Mouse (Mus musculus) G1E (cell line): Measurements from ENCODE around the gene Chic2. TPM values are rescaled to one million over a fixed set of nuclear protein-coding genes. Genes with fewer than 3 reads are reported as not detected.

Experiments used
- ATAC-seq: 2 replicates; pipeline ENCODE4 v1.8.0; 2016; ENCODE audit warnings: mild to moderate bottlenecking; ENCODE audit not compliant: insufficient number of reproducible peaks, poor library complexity, low FRiP score, severe bottlenecking; ENCODE audit errors: extremely low read depth
- DNase-seq: peaks from one replicate; pipeline ENCODE4 v3.0.0; 2012; ENCODE audit warnings: low spot score
- H3K27me3 ChIP-seq: 2 replicates; pipeline ENCODE4 v1.6.1; 2012; ENCODE audit warnings: mild to moderate bottlenecking, low read length, inconsistent platforms; ENCODE audit not compliant: insufficient read depth
- H3K36me3 ChIP-seq: replicated peaks from 2 replicates; pipeline ENCODE3; 2012; ENCODE audit warnings: mild to moderate bottlenecking, inconsistent platforms
- H3K4me1 ChIP-seq: 2 replicates; pipeline ENCODE4 v1.6.1; 2012; ENCODE audit warnings: low read depth, low read length, inconsistent platforms, mixed read lengths; ENCODE audit not compliant: insufficient read depth
- H3K4me3 ChIP-seq: 2 replicates; pipeline ENCODE4 v1.5.1; 2012; ENCODE audit warnings: low read depth, mild to moderate bottlenecking, inconsistent platforms, low read length, moderate library complexity, mixed read lengths
- H3K9me3 ChIP-seq: replicated peaks from 2 replicates; pipeline ENCODE4 v1.6.1; 2012; ENCODE audit warnings: inconsistent platforms
- CTCF ChIP-seq: IDR thresholded peaks from 2 replicates; pipeline ENCODE4 v1.5.1; 2012; ENCODE audit warnings: low read depth, low read length, inconsistent platforms, mixed read lengths
- GATA1 ChIP-seq: IDR thresholded peaks from 2 replicates; pipeline ENCODE4 v1.6.1; 2012; ENCODE audit warnings: borderline replicate concordance, low read length, inconsistent platforms, mixed read lengths
- GATA2 ChIP-seq: IDR thresholded peaks from 2 replicates; pipeline ENCODE4 v1.6.1; 2012; ENCODE audit warnings: low read depth, low read length, inconsistent platforms, borderline replicate concordance
- POLR2AphosphoS5 ChIP-seq: IDR thresholded peaks from 2 replicates; pipeline ENCODE4 v1.6.1; 2012; ENCODE audit warnings: low read depth, low read length, inconsistent platforms; ENCODE audit not compliant: insufficient replicate concordance
- TAL1 ChIP-seq: conservative IDR thresholded peaks from 2 replicates; pipeline ENCODE4 v1.6.1; 2012; ENCODE audit warnings: low read depth, low read length, inconsistent platforms, mixed read lengths
- polyA plus RNA-seq: library from polyadenylated mRNA; stranded (reverse); fragments of >175 nt; gene quantifications from 2 replicates; pipeline ENCODE4 v1.2.3, GENCODE M21; 2012
- total RNA-seq, 2 experiments: library from RNA; stranded (forward) in 1 of 2; stranded (reverse) in 1 of 2; fragments of 200-1000 nt in 1 of 2; fragments of >200 nt in 1 of 2; fragmentation: Nextera tagmentation in 1 of 2; gene quantifications; 2 replicates each; pipeline ENCODE4 v1.2.3; 2014 to 2017

Gene Chic2
- total and polyA plus RNA-seq, 3 experiments: 32.0 to 69.3 (median 57.4) TPM

- ATAC-seq: no peak
These were observed 96.1 kb downstream of the Chic2 start for GRCm38 (mm10) chr5:74948482-74948881.

More at GRCm38 (mm10) chr5:74948482-74948881, 96.1 kb downstream of the Chic2 start:
- TF ChIP-seq POLR2AphosphoS5: no peak
- TF ChIP-seq GATA1: no peak
- TF ChIP-seq GATA2: no peak
- no peak for TF ChIP-seq CTCF
- TF ChIP-seq TAL1: no peak
- Histone ChIP-seq H3K9me3 (no peaks in the 10 kb centered on the region), H3K36me3 (no peaks in the 10 kb centered on the region), H3K27me3 (peaks cover 70% of the 10 kb centered on the region), H3K4me3 (no peak overlapping the region), H3K4me1 (peaks cover 39% of the 10 kb centered on the region)
- no peak for DNase-seq

Other genes starting within 250 kb of the Chic2 start
- gene Gsx2, start 30.8 kb upstream of the Chic2 start, total RNA-seq (2014; fragmentation: Nextera tagmentation): not detected in 2 replicates
- gene Gsx2, start 30.8 kb upstream of the Chic2 start, total RNA-seq (2017): not detected in 2 replicates
- gene Gsx2, start 30.8 kb upstream of the Chic2 start, polyA plus RNA-seq: not detected in 2 replicates
- 0.39 TPM in 1 of 2 replicates, not detected in the other for gene Pdgfra, start 107.5 kb upstream of the Chic2 start, total RNA-seq (2014; fragmentation: Nextera tagmentation)
- gene Pdgfra, start 107.5 kb upstream of the Chic2 start, total RNA-seq (2017): 0.60 and 0.64 TPM in 2 replicates
- not detected in 2 replicates for gene Pdgfra, start 107.5 kb upstream of the Chic2 start, polyA plus RNA-seq